Mouse (Mus musculus): ENCODE measurements around the gene Tmbim1. TPM values are rescaled to one million over a fixed set of nuclear protein-coding genes. Genes with fewer than 3 reads are reported as not detected.

The Tmbim1 gene
- total and polyA plus RNA-seq, 3 experiments, result 26.6 to 35.1 (median 32.4) TPM

GRCm38 (mm10) chr1:74334607-74335006 is 29.2 kb upstream of the Tmbim1 start:
- Histone ChIP-seq H3K27ac (ENCODE audit: insufficient read depth, low read depth) (no peak overlapping the region; the same call in 1 of the 2 replicates), H3K9me3 (replicated peaks; ENCODE audit: low read length) (peaks cover 7% of the 10 kb centered on the region), H3K27me3 (replicated peaks) (no peaks in the 10 kb centered on the region), H3K79me2 (replicated peaks; ENCODE audit: control insufficient read depth, extremely low read depth, insufficient read depth, poor library complexity, severe bottlenecking) (peaks cover 67% of the 10 kb centered on the region), H3K4me1 (ENCODE audit: control insufficient read depth in 1 of 2, insufficient read depth in 2 of 2) (peaks cover 27 to 64% of the 10 kb centered on the region in 2 experiments), H3K9ac (ENCODE audit: insufficient read depth, low read depth) (peak overlapping the region; percentile 63), H3K36me3 (replicated peaks in 1 of 2; ENCODE audit: control insufficient read depth in 1 of 2, insufficient read depth in 1 of 2, low read length in 1 of 2) (peaks cover 18 to 52% of the 10 kb centered on the region in 2 experiments), H3K4me2 (ENCODE audit: insufficient read depth, low read depth, poor library complexity, severe bottlenecking) (peak overlapping the region; percentile 87), H3K4me3 (replicated peaks in 1 of 3; ENCODE audit: low read depth in 2 of 3, low read length in 2 of 3, poor library complexity in 1 of 3) (peak overlapping the region; percentile 66 to 81 (median 80))
- dilution Hi-C loops (cut with MboI; ENCODE audit: extremely low pct_ligation_motif_present, extremely low pct_unique_long_range_greater_than_20kb, low sequenced_read_pairs), result no loop called here
- no peak for DNase-seq (ENCODE audit: extremely low read depth)
- TF ChIP-seq GABPA (IDR thresholded peaks at IDR 0.05; ENCODE audit: insufficient replicate concordance, low read depth, low read length) (no peak), NELFE (IDR thresholded peaks at IDR 0.05; ENCODE audit: low read depth, low read length) (no peak), E2F4 (IDR thresholded peaks at IDR 0.05; ENCODE audit: insufficient replicate concordance, low read depth, low read length) (no peak), USF2 (conservative IDR thresholded peaks at IDR 0.05; ENCODE audit: low read depth, low read length) (no peak)
- in situ Hi-C loops (cut with MboI; ENCODE audit: low pct_ligation_motif_present, low pct_unique_long_range_greater_than_20kb, low sequenced_read_pairs), result no loop called here

DNA sequence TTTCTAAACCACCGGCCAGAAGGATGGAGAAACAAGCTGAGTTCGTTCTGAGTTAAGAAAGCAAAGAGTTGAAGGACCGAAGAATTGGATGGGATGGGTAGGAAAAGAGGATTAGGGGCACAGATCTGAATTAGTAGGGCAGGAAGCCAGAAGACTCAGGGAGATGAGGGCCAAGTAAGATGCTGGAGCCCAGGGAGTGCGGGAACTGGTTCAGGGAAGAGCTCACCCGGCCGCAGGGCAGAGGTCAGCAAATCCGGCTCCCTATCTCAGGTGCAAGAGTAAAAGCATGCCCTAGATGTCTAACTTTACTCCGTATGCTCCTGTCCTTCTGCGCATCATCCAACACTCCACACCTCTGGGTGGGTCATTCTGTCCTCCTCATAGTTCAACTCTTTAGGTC is 27.5 kb upstream of the Tmbim1 start:
- DNase-seq (ENCODE audit: extremely low read depth), result no peak
- dilution Hi-C loops (cut with MboI; ENCODE audit: extremely low pct_ligation_motif_present, extremely low pct_unique_long_range_greater_than_20kb, low sequenced_read_pairs) (no loop called here), in situ Hi-C loops (cut with MboI; ENCODE audit: low pct_ligation_motif_present, low pct_unique_long_range_greater_than_20kb, low sequenced_read_pairs) (no loop called here)
- Histone ChIP-seq H3K4me2 (ENCODE audit: insufficient read depth, low read depth, poor library complexity, severe bottlenecking) (peak overlapping the region; percentile 87; the same call in 1 of the 2 replicates), H3K9ac (ENCODE audit: insufficient read depth, low read depth) (peak overlapping the region; percentile 63), H3K4me1 (ENCODE audit: control insufficient read depth in 1 of 2, insufficient read depth in 2 of 2) (peaks cover 16 to 47% of the 10 kb centered on the region in 2 experiments), H3K9me3 (replicated peaks; ENCODE audit: low read length) (peaks cover 8% of the 10 kb centered on the region), H3K27me3 (replicated peaks) (no peaks in the 10 kb centered on the region), H3K4me3 (replicated peaks in 1 of 3; ENCODE audit: low read depth in 2 of 3, low read length in 2 of 3, poor library complexity in 1 of 3) (peak overlapping the region; percentile 66 to 82 (median 81)), H3K27ac (ENCODE audit: insufficient read depth, low read depth) (peak overlapping the region; percentile 33; the same call in 1 of the 2 replicates), H3K79me2 (replicated peaks; ENCODE audit: control insufficient read depth, extremely low read depth, insufficient read depth, poor library complexity, severe bottlenecking) (peaks cover 54% of the 10 kb centered on the region), H3K36me3 (replicated peaks in 1 of 2; ENCODE audit: control insufficient read depth in 1 of 2, insufficient read depth in 1 of 2, low read length in 1 of 2) (peaks cover 12 to 35% of the 10 kb centered on the region in 2 experiments)
- TF ChIP-seq NRF1 (IDR thresholded peaks at IDR 0.05; ENCODE audit: low read depth, low read length), result 0 out of 2 replicates have a peak, but pooled peaks have one; percentile 25
- TF ChIP-seq UBTF (IDR thresholded peaks at IDR 0.05; ENCODE audit: low read depth, low read length), result 0 out of 2 replicates have a peak, but pooled peaks have one; percentile 79
- no peak for TF ChIP-seq MEF2A (IDR thresholded peaks at IDR 0.05; ENCODE audit: borderline replicate concordance, low read depth, low read length)
- no peak for TF ChIP-seq CHD1 (IDR thresholded peaks at IDR 0.05; ENCODE audit: low read depth, low read length)
- no peak for TF ChIP-seq GABPA (IDR thresholded peaks at IDR 0.05; ENCODE audit: insufficient replicate concordance, low read depth, low read length)
- TF ChIP-seq TBP (conservative IDR thresholded peaks at IDR 0.05; ENCODE audit: low read depth, low read length), result no peak
- TF ChIP-seq MAZ (IDR thresholded peaks at IDR 0.05; ENCODE audit: low read depth, low read length), result no peak

DNA sequence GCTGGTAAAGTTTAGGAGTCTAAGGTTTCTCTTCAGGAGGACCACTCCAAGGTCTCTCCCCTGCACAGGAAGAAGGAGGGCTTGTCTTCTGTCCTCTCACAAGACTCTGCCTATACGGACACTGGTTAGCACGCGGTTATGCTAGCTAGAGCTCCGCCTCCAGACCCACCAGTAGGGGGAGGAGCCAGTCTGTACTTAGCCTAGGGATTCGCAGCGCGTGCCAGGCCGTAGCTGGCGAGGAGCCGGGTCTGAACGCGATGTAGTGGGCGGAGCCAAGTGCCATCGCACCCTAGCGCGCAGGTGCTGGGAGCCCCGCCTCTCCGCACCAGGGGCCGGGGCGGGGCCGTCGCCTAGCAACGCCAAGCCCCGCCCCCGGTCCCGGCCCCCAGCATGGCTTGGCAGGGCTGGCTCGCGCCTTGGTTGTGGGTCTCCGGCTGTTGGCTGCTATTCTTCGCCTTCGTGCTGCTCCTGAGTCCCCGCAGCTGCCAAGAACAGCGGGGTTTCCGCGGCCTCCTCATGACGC is 26.9 kb upstream of the Tmbim1 start:
- H3K27ac ChIP-seq (ENCODE audit: insufficient read depth, low read depth), result peak overlapping the region; percentile 33; the same call in 1 of the 2 replicates
- H3K36me3 ChIP-seq (replicated peaks in 1 of 2; ENCODE audit: control insufficient read depth in 1 of 2, insufficient read depth in 1 of 2, low read length in 1 of 2), result peaks cover 12 to 30% of the 10 kb centered on the region in 2 experiments
- H3K27me3 ChIP-seq (replicated peaks), result no peaks in the 10 kb centered on the region
- dilution Hi-C loops (cut with MboI; ENCODE audit: extremely low pct_ligation_motif_present, extremely low pct_unique_long_range_greater_than_20kb, low sequenced_read_pairs) (no loop called here), in situ Hi-C loops (cut with MboI; ENCODE audit: low pct_ligation_motif_present, low pct_unique_long_range_greater_than_20kb, low sequenced_read_pairs) (no loop called here)
- H3K79me2 ChIP-seq (replicated peaks; ENCODE audit: control insufficient read depth, extremely low read depth, insufficient read depth, poor library complexity, severe bottlenecking), result peaks cover 48% of the 10 kb centered on the region
- peaks cover 14 to 42% of the 10 kb centered on the region in 2 experiments for H3K4me1 ChIP-seq (ENCODE audit: control insufficient read depth in 1 of 2, insufficient read depth in 2 of 2)
- peak overlapping the region; percentile 52 for H3K4me2 ChIP-seq (ENCODE audit: insufficient read depth, low read depth, poor library complexity, severe bottlenecking)
- DNase-seq (ENCODE audit: extremely low read depth), result peak; percentile 99
- H3K4me3 ChIP-seq (replicated peaks in 1 of 3; ENCODE audit: low read depth in 2 of 3, low read length in 2 of 3, poor library complexity in 1 of 3), result peak overlapping the region; percentile 66 to 82 (median 81)
- peak overlapping the region; percentile 63 for H3K9ac ChIP-seq (ENCODE audit: insufficient read depth, low read depth)
- H3K9me3 ChIP-seq (replicated peaks; ENCODE audit: low read length), result peaks cover 8% of the 10 kb centered on the region
- TF ChIP-seq TCF12 (IDR thresholded peaks at IDR 0.05; ENCODE audit: low read depth, low read length) (peak; percentile 85), TBP (conservative IDR thresholded peaks at IDR 0.05; ENCODE audit: low read depth, low read length) (peak; percentile 88), NRF1 (IDR thresholded peaks at IDR 0.05; ENCODE audit: low read depth, low read length) (peak; percentile 88), POLR2A (IDR thresholded peaks at IDR 0.05; ENCODE audit: low read depth, low read length) (peak; percentile 87), ETS1 (conservative IDR thresholded peaks at IDR 0.05; ENCODE audit: low read depth, low read length) (no peak), POLR2AphosphoS2 (IDR thresholded peaks at IDR 0.05; ENCODE audit: low read depth, low read length) (peak; percentile 70), MXI1 (IDR thresholded peaks at IDR 0.05; ENCODE audit: low read depth, low read length) (peak; percentile 95), MYC (IDR thresholded peaks at IDR 0.05; ENCODE audit: low read depth, low read length) (peak; percentile 91), EP300 (IDR thresholded peaks at IDR 0.05; ENCODE audit: low read length) (no peak), RAD21 (IDR thresholded peaks at IDR 0.05; ENCODE audit: low read depth, low read length) (peak; percentile 1), IRF4 (IDR thresholded peaks at IDR 0.05; ENCODE audit: low read depth, low read length) (peak; percentile 5; the same call in 1 of the 2 replicates), KAT2A (IDR thresholded peaks at IDR 0.05; ENCODE audit: insufficient replicate concordance, low read length) (no peak), UBTF (IDR thresholded peaks at IDR 0.05; ENCODE audit: low read depth, low read length) (no peak; the same call in 1 of the 2 replicates), SMC3 (IDR thresholded peaks at IDR 0.05; ENCODE audit: low read depth, low read length) (no peak), SIN3A (IDR thresholded peaks at IDR 0.05; ENCODE audit: low read length) (no peak), RCOR1 (conservative IDR thresholded peaks at IDR 0.05; ENCODE audit: low read depth, low read length) (no peak), MAX (IDR thresholded peaks at IDR 0.05; ENCODE audit: low read length) (peak; percentile 84)
